Mouse (Mus musculus) liver, embryonic 15.5 days (tissue): ENCODE measurements around the gene 1810024B03Rik. TPM values are rescaled to one million over a fixed set of nuclear protein-coding genes. Genes with fewer than 3 reads are reported as not detected.

Source experiments
- ATAC-seq: fragments of 200-750 bp; cut with Nextera tagmentation; 2 replicates; pipeline ENCODE4 v1.8.0; 2017; ENCODE audit warnings: moderate number of reproducible peaks, mild to moderate bottlenecking, moderate library complexity; ENCODE audit not compliant: insufficient read depth
- H3K27ac ChIP-seq: fragments of 300-500 bp; sonication (generic); replicated peaks from 2 replicates; pipeline ENCODE4 v1.5.1; 2015; ENCODE audit warnings: mild to moderate bottlenecking, inconsistent platforms
- H3K27me3 ChIP-seq: fragments of 300-500 bp; sonication (generic); 2 replicates; pipeline ENCODE4 v1.6.1; 2015; ENCODE audit warnings: mild to moderate bottlenecking, inconsistent platforms
- H3K36me3 ChIP-seq: fragments of 300-500 bp; sonication (generic); replicated peaks from 2 replicates; pipeline ENCODE4 v1.6.1; 2015; ENCODE audit warnings: moderate library complexity, mild to moderate bottlenecking, inconsistent platforms
- H3K4me1 ChIP-seq: fragments of 300-500 bp; sonication (generic); replicated peaks from 2 replicates; pipeline ENCODE4 v1.6.1; 2015; ENCODE audit warnings: inconsistent platforms
- H3K4me2 ChIP-seq: fragments of 300-500 bp; sonication (generic); 2 replicates; pipeline ENCODE4 v1.6.1; 2015; ENCODE audit warnings: moderate library complexity, mild to moderate bottlenecking, inconsistent platforms
- H3K4me3 ChIP-seq: fragments of 300-500 bp; sonication (generic); replicated peaks from 2 replicates; pipeline ENCODE4 v1.5.1; 2015; ENCODE audit warnings: mild to moderate bottlenecking, inconsistent platforms
- H3K9ac ChIP-seq: fragments of 300-500 bp; sonication (generic); 2 replicates; pipeline ENCODE4 v1.6.1; 2015; ENCODE audit warnings: moderate library complexity, mild to moderate bottlenecking, inconsistent platforms
- H3K9me3 ChIP-seq: fragments of 300-500 bp; sonication (generic); replicated peaks from 2 replicates; pipeline ENCODE4 v1.6.1; 2016; ENCODE audit warnings: inconsistent platforms
- WGBS: fragments of 180-500 bp; shearing (Covaris S2); methylation state at CpG from one replicate; pipeline ENCODE4 v1.1.7; 2015; ENCODE audit warnings: mixed read lengths; ENCODE audit not compliant: insufficient replicate concordance; 5-methylcytosine and 5-hydroxymethylcytosine counted together
- polyA plus RNA-seq: library from polyadenylated mRNA; unstranded; fragments of >200 nt; fragmentation: Nextera tagmentation; extraction: Ambion mirVana; gene quantifications from 2 replicates; pipeline ENCODE4 v1.2.1, GENCODE M21; 2015

Gene 1810024B03Rik
- polyA plus RNA-seq, 1 experiment from 2014 or later, result 0.76 TPM

- peaks cover 36% of the 10 kb centered on the region for H3K36me3 ChIP-seq
- peak overlapping the region; percentile 12; the same call in 1 of the 2 replicates for H3K27ac ChIP-seq
- no peaks in the 10 kb centered on the region for H3K9me3 ChIP-seq
- no peak overlapping the region for H3K4me3 ChIP-seq
- no peak for ATAC-seq
- no peaks in the 10 kb centered on the region for H3K27me3 ChIP-seq
- no peak overlapping the region for H3K4me2 ChIP-seq
- whole genome bisulfite sequencing, result 13% methylated on average over 5 of the region's 5 CpGs
- H3K4me1 ChIP-seq, result peaks cover 69% of the 10 kb centered on the region
- H3K9ac ChIP-seq, result no peak overlapping the region
Measured at GRCm38 (mm10) chr2:127136979-127137378, 71.1 kb downstream of the 1810024B03Rik start.

Other genes with a start within 250 kb of the 1810024B03Rik start
- 3.9 and 4.4 TPM in 2 replicates for gene Ap4e1, start 199.6 kb downstream of the 1810024B03Rik start, polyA plus RNA-seq
- gene Blvra, start 137.6 kb downstream of the 1810024B03Rik start, polyA plus RNA-seq, result 51.6 and 56.3 TPM in 2 replicates
- 54.9 and 57.2 TPM in 2 replicates for gene Ncaph, start 74.3 kb downstream of the 1810024B03Rik start, polyA plus RNA-seq
- gene Itpripl1, start 64.8 kb downstream of the 1810024B03Rik start, polyA plus RNA-seq, result 23.3 and 24.0 TPM in 2 replicates
- 23.3 and 29.1 TPM in 2 replicates for gene Snrnp200, start 106 bp upstream of the 1810024B03Rik start, polyA plus RNA-seq
- 39.9 and 40.7 TPM in 2 replicates for gene Ciao1, start 39.5 kb upstream of the 1810024B03Rik start, polyA plus RNA-seq
- 12.1 and 12.2 TPM in 2 replicates for gene Tmem127, start 39.6 kb upstream of the 1810024B03Rik start, polyA plus RNA-seq
- gene Stard7, start 61.9 kb upstream of the 1810024B03Rik start, polyA plus RNA-seq, result 37.5 and 40.0 TPM in 2 replicates
- 2.6 and 2.9 TPM in 2 replicates for gene Dusp2, start 127.9 kb upstream of the 1810024B03Rik start, polyA plus RNA-seq
- gene Astl, start 130.4 kb upstream of the 1810024B03Rik start, polyA plus RNA-seq, result 0.03 TPM in 1 of 2 replicates, not detected in the other
- gene Adra2b, start 154.9 kb upstream of the 1810024B03Rik start, polyA plus RNA-seq, result 21.7 and 24.0 TPM in 2 replicates
- gene Gpat2, start 216.9 kb upstream of the 1810024B03Rik start, polyA plus RNA-seq, result 0.35 and 0.63 TPM in 2 replicates
- gene Fahd2a, start 236.3 kb upstream of the 1810024B03Rik start, polyA plus RNA-seq, result 14.0 and 15.4 TPM in 2 replicates